Mouse (Mus musculus) neural tube, embryonic 10.5 days (tissue): ENCODE measurements around the gene Frmd6.

Experiments used
- DNase-seq: peaks from one replicate; pipeline ENCODE4 v3.0.0-alpha.2; 2017; ENCODE audit warnings: low spot score; ENCODE audit errors: extremely low spot score

Gene Frmd6

GRCm38 (mm10) chr12:70851342-70851960, 26.1 kb downstream of the Frmd6 start:
- DNase-seq: no peak

- no peak for DNase-seq
Observed at GRCm38 (mm10) chr12:70853026-70853425, 27.7 kb downstream of the Frmd6 start.

- DNase-seq: no peak
Observed at GRCm38 (mm10) chr12:70855678-70856077, 30.4 kb downstream of the Frmd6 start.

- no peak for DNase-seq
Observed at GRCm38 (mm10) chr12:70856776-70857175, 31.5 kb downstream of the Frmd6 start.

- DNase-seq: no peak
Observed at GRCm38 (mm10) chr12:70863281-70863680, 38.0 kb downstream of the Frmd6 start.

- no peak for DNase-seq
Observed at GRCm38 (mm10) chr12:70867780-70868179, 42.5 kb downstream of the Frmd6 start.

GRCm38 (mm10) chr12:70868190-70868987, 43.1 kb downstream of the Frmd6 start:
- no peak for DNase-seq

GRCm38 (mm10) chr12:70868988-70869291, 43.6 kb downstream of the Frmd6 start:
- DNase-seq: no peak

GRCm38 (mm10) chr12:70873544-70873943, 48.2 kb downstream of the Frmd6 start:
- no peak for DNase-seq

- no peak for DNase-seq
Observed at GRCm38 (mm10) chr12:70876270-70876998, 51.1 kb downstream of the Frmd6 start.

- no peak for DNase-seq
Observed at GRCm38 (mm10) chr12:70877926-70878710, 52.8 kb downstream of the Frmd6 start.

- DNase-seq: no peak
Observed at GRCm38 (mm10) chr12:70880396-70880975, 55.2 kb downstream of the Frmd6 start.

GRCm38 (mm10) chr12:70881340-70881739, 56.0 kb downstream of the Frmd6 start:
- no peak for DNase-seq

GRCm38 (mm10) chr12:70881854-70882253, 56.5 kb downstream of the Frmd6 start:
- no peak for DNase-seq

GRCm38 (mm10) chr12:70883141-70883540, 57.8 kb downstream of the Frmd6 start:
- DNase-seq: no peak

GRCm38 (mm10) chr12:70884113-70884512, 58.8 kb downstream of the Frmd6 start:
- DNase-seq: no peak

- no peak for DNase-seq
Observed at GRCm38 (mm10) chr12:70884973-70885372, 59.7 kb downstream of the Frmd6 start.

- DNase-seq: no peak
Observed at GRCm38 (mm10) chr12:70885576-70885975, 60.3 kb downstream of the Frmd6 start.

GRCm38 (mm10) chr12:70890405-70890804, 65.1 kb downstream of the Frmd6 start:
- no peak for DNase-seq

GRCm38 (mm10) chr12:70890874-70891470, 65.7 kb downstream of the Frmd6 start:
- DNase-seq: no peak

- DNase-seq: no peak
Observed at GRCm38 (mm10) chr12:70895275-70895674, 70.0 kb downstream of the Frmd6 start.
